Mouse (Mus musculus): ENCODE results near the gene Nme2. TPM values are rescaled to one million over a fixed set of nuclear protein-coding genes. Genes with fewer than 3 reads are reported as not detected.

Nme2 gene
- polyA plus RNA-seq, 1 experiment from 2014 or later, result 157 TPM

GRCm38 (mm10) chr11:93908829-93909228 lies 47.2 kb downstream of the Nme2 start:
- Histone ChIP-seq H3K4me3 (no peak overlapping the region), H3K27me3 (replicated peaks; ENCODE audit: low read depth, poor library complexity, severe bottlenecking) (no peaks in the 10 kb centered on the region), H3K36me3 (replicated peaks) (peaks cover 97% of the 10 kb centered on the region), H3K27ac (replicated peaks) (no peak overlapping the region), H3K4me1 (no peaks in the 10 kb centered on the region), H3K9me3 (no peaks in the 10 kb centered on the region)
- no peak for DNase-seq (ENCODE audit: low spot score)
- WGBS, result 95% methylated on average over 9 of the region's 9 CpGs

- Histone ChIP-seq H3K4me1 (no peaks in the 10 kb centered on the region), H3K27me3 (replicated peaks; ENCODE audit: low read depth, poor library complexity, severe bottlenecking) (no peaks in the 10 kb centered on the region), H3K9me3 (no peaks in the 10 kb centered on the region), H3K27ac (replicated peaks) (no peak overlapping the region), H3K4me3 (no peak overlapping the region), H3K36me3 (replicated peaks) (peaks cover 96% of the 10 kb centered on the region)
- 86% methylated on average over 3 of the region's 3 CpGs for WGBS
- DNase-seq (ENCODE audit: low spot score), result no peak
Observed at GRCm38 (mm10) chr11:93907839-93908238, 48.2 kb downstream of the Nme2 start.

- 95% methylated on average over 4 of the region's 4 CpGs for WGBS
- Histone ChIP-seq H3K9me3 (no peaks in the 10 kb centered on the region), H3K27me3 (replicated peaks; ENCODE audit: low read depth, poor library complexity, severe bottlenecking) (no peaks in the 10 kb centered on the region), H3K4me1 (no peaks in the 10 kb centered on the region), H3K36me3 (replicated peaks) (peaks cover 89% of the 10 kb centered on the region), H3K4me3 (no peak overlapping the region), H3K27ac (replicated peaks) (no peak overlapping the region)
- DNase-seq (ENCODE audit: low spot score), result no peak
Observed at GRCm38 (mm10) chr11:93906834-93907233, 49.2 kb downstream of the Nme2 start.

Other genes starting within 250 kb of the Nme2 start
- 34.8 and 37.5 TPM in 2 replicates for gene Utp18, start 70.5 kb downstream of the Nme2 start, polyA plus RNA-seq (2016; fragmentation: Nextera tagmentation; extraction: Ambion mirVana)
- 42.0 and 44.6 TPM in 2 replicates for gene Mbtd1, start 70.4 kb downstream of the Nme2 start, polyA plus RNA-seq (2016; fragmentation: Nextera tagmentation; extraction: Ambion mirVana)
- 532 and 553 TPM in 2 replicates for gene Gm20390, start 12.0 kb upstream of the Nme2 start, polyA plus RNA-seq (2016; fragmentation: Nextera tagmentation; extraction: Ambion mirVana)
- 352 and 375 TPM in 2 replicates for gene Nme1, start 12.3 kb upstream of the Nme2 start, polyA plus RNA-seq (2016; fragmentation: Nextera tagmentation; extraction: Ambion mirVana)
- gene Spag9, start 39.8 kb upstream of the Nme2 start, polyA plus RNA-seq (2016; fragmentation: Nextera tagmentation; extraction: Ambion mirVana), result 35.5 and 39.4 TPM in 2 replicates

Data from embryonic facial prominence, embryonic 10.5 days (tissue).